Mouse (Mus musculus) cortical plate, adult 2 months (tissue): ENCODE measurements at regions not wholly inside any gene's neighbourhood (a gene's known extent, or its start where the extent isn't known, plus 50 kb on each side); places are given as distances from the start of the nearest gene placed in this dataset.

ENCODE experiments used
- CTCF ChIP-seq: fragments of 200-500 bp; IDR thresholded peaks from 2 replicates; pipeline ENCODE4 v1.5.1; 2011; ENCODE audit warnings: mild to moderate bottlenecking, control low read depth, low read length; ENCODE audit not compliant: insufficient read depth; ENCODE audit errors: extremely low read depth
- POLR2A ChIP-seq: fragments of 200-500 bp; IDR thresholded peaks from 2 replicates; pipeline ENCODE4 v1.6.1; 2011; ENCODE audit warnings: mild to moderate bottlenecking, low read length, control low read depth; ENCODE audit not compliant: insufficient read depth; ENCODE audit errors: extremely low read depth

GRCm38 (mm10) chr5:102287131-102287530 lies 194.1 kb upstream of the Arhgap24 start:
- TF ChIP-seq CTCF = no peak
- TF ChIP-seq POLR2A = no peak
